8 mouse cellular contexts compared by ENCODE assay signal in genomic region chr12:79503582-79504515, GRCm38 (mm10).
DNase-seq lines count a peak whose midpoint lies in the region; ATAC-seq and TF ChIP-seq lines count a peak whose summit lies in the region.

No protein-coding gene starts in this region.

- intact Hi-C loops in left cerebral cortex, postnatal 4 days (cut with DNase I): no loop called here
- intact Hi-C loops in left cerebral cortex, adult 2 months (cut with DNase I): no loop called here

- H3K27me3 ChIP-seq in embryonic facial prominence, embryonic 15.5 days: no peaks in the 10 kb centered on the region
- no peaks in the 10 kb centered on the region for H3K27me3 ChIP-seq in kidney, embryonic 16.5 days (ENCODE audit: insufficient read depth, low read length)
- H3K27me3 ChIP-seq in myocyte (ENCODE audit: control insufficient read depth, insufficient read depth, insufficient read length): no peaks in the 10 kb centered on the region

- H3K9ac ChIP-seq in embryonic facial prominence, embryonic 15.5 days: no peak overlapping the region
- no peak overlapping the region for H3K9ac ChIP-seq in kidney, embryonic 16.5 days (replicated peaks; ENCODE audit: low read length)

- no peak overlapping the region for H3ac ChIP-seq in myocyte (ENCODE audit: control insufficient read depth, insufficient read length)

- no peak overlapping the region for H3K4me2 ChIP-seq in embryonic facial prominence, embryonic 15.5 days (replicated peaks)
- no peak overlapping the region for H3K4me2 ChIP-seq in kidney, embryonic 16.5 days (replicated peaks; ENCODE audit: low read depth, low read length)
- H3K4me2 ChIP-seq in myocyte (ENCODE audit: low read depth): peak overlapping the region; percentile 47

- H3K79me2 ChIP-seq in myocyte (ENCODE audit: control insufficient read depth, insufficient read depth): no peaks in the 10 kb centered on the region

- peak; percentile 63 for DNase-seq in left cerebral cortex, postnatal 4 days
- no peak for DNase-seq in left cerebral cortex, adult 2 months (ENCODE audit: extremely low spot score in 1 of 2, low spot score in 2 of 2)
- no peak for DNase-seq in frontal cortex, postnatal 36 days (ENCODE audit: low spot score in 2 of 2)

- peaks cover 32% of the 10 kb centered on the region for H3K4me1 ChIP-seq in embryonic facial prominence, embryonic 15.5 days
- peaks cover 40% of the 10 kb centered on the region for H3K4me1 ChIP-seq in kidney, embryonic 16.5 days (ENCODE audit: insufficient read depth, low read length)

- H3K9me3 ChIP-seq in embryonic facial prominence, embryonic 15.5 days (replicated peaks): no peaks in the 10 kb centered on the region
- no peaks in the 10 kb centered on the region for H3K9me3 ChIP-seq in kidney, embryonic 16.5 days (ENCODE audit: low read length)

- peak; percentile 21 for TF ChIP-seq POLR2A in myocyte (IDR thresholded peaks at IDR 0.05; ENCODE audit: insufficient read length, low read depth)

- no peak overlapping the region for H3K4me3 ChIP-seq in left cerebral cortex, adult 2 months
- no peak overlapping the region for H3K4me3 ChIP-seq in embryonic facial prominence, embryonic 15.5 days (replicated peaks)
- H3K4me3 ChIP-seq in kidney, embryonic 16.5 days (ENCODE audit: low read length): no peak overlapping the region
- no peak overlapping the region for H3K4me3 ChIP-seq in myocyte

- ATAC-seq in embryonic facial prominence, embryonic 15.5 days (ENCODE audit: insufficient number of reproducible peaks, low FRiP score, low TSS enrichment, low read depth): peak; percentile 78
- 0 out of 2 replicates have a peak, but pooled peaks have one; percentile 13 for ATAC-seq in kidney, embryonic 16.5 days (ENCODE audit: low FRiP score, low TSS enrichment)
- no peak for ATAC-seq in megakaryocyte, adult 5-6 weeks (ENCODE audit: poor library complexity, severe bottlenecking)
- ATAC-seq in inflammation-experienced regulatory T-cells, adult 6 months: no peak

- no peaks in the 10 kb centered on the region for H3K36me3 ChIP-seq in embryonic facial prominence, embryonic 15.5 days
- H3K36me3 ChIP-seq in kidney, embryonic 16.5 days (ENCODE audit: insufficient read depth, low read length): no peaks in the 10 kb centered on the region
- H3K36me3 ChIP-seq in myocyte (ENCODE audit: control insufficient read depth, insufficient read depth): no peaks in the 10 kb centered on the region

- WGBS in embryonic facial prominence, embryonic 15.5 days: 65% methylated on average over 3 of the region's 3 CpGs
- 73% methylated on average over 3 of the region's 3 CpGs for WGBS in kidney, embryonic 16.5 days

- no peak overlapping the region for H3K27ac ChIP-seq in left cerebral cortex, adult 2 months
- H3K27ac ChIP-seq in embryonic facial prominence, embryonic 15.5 days (replicated peaks): peak overlapping the region; percentile 71
- H3K27ac ChIP-seq in kidney, embryonic 16.5 days (ENCODE audit: low read length): peak overlapping the region; percentile 81

- TF ChIP-seq CTCF in left cerebral cortex, adult 2 months (IDR thresholded peaks at IDR 0.05): no peak

TF ChIP-seq in myocyte, 11 proteins besides CTCF, POLR2A, EP300 and RAD21:
- TF ChIP-seq USF1 (IDR thresholded peaks at IDR 0.05; ENCODE audit: low read depth) (no peak), MAX (IDR thresholded peaks at IDR 0.05; ENCODE audit: low read depth) (no peak), MYOD1 (IDR thresholded peaks at IDR 0.05; ENCODE audit: control insufficient read depth in 1 of 3, insufficient read length in 2 of 3, low read depth in 2 of 3) (peak in 1 of 3 experiments; percentile 29), REST (IDR thresholded peaks at IDR 0.05; ENCODE audit: insufficient read depth, insufficient read length) (no peak), CEBPB (IDR thresholded peaks at IDR 0.05; ENCODE audit: insufficient read depth, poor library complexity, severe bottlenecking) (no peak), SRF (IDR thresholded peaks at IDR 0.05; ENCODE audit: control insufficient read depth, insufficient read length, low read depth) (no peak), POLR2AphosphoS2 (IDR thresholded peaks at IDR 0.05; ENCODE audit: insufficient read length, low read depth) (no peak), TCF12 (IDR thresholded peaks at IDR 0.05; ENCODE audit: insufficient read depth, poor library complexity, severe bottlenecking) (no peak), TCF3 (IDR thresholded peaks at IDR 0.05; ENCODE audit: insufficient read length, low read depth) (no peak)

Comparison
In these comparisons a context has a peak if more than half of its experiments do, and no peak if none do; other contexts are left out.
1. ATAC-seq: peak in embryonic facial prominence, embryonic 15.5 days (single experiment) and kidney, embryonic 16.5 days (single experiment); none in megakaryocyte, adult 5-6 weeks (single experiment) and inflammation-experienced regulatory T-cells, adult 6 months (single experiment).